Mouse (Mus musculus) intestine, postnatal 0 days (tissue): ENCODE measurements around the gene Tmem205. TPM values are rescaled to one million over a fixed set of nuclear protein-coding genes. Genes with fewer than 3 reads are reported as not detected.

Experiments used
- ATAC-seq: fragments of 200-750 bp; cut with Nextera tagmentation; 2 replicates; pipeline ENCODE4 v1.8.0; 2017; ENCODE audit warnings: mild to moderate bottlenecking, moderate TSS enrichment, moderate library complexity
- H3K27ac ChIP-seq: fragments of 300-500 bp; sonication (generic); 2 replicates; pipeline ENCODE4 v1.5.1; 2014; ENCODE audit warnings: mild to moderate bottlenecking, low read depth, low read length, moderate library complexity
- H3K27me3 ChIP-seq: fragments of 300-500 bp; sonication (generic); replicated peaks from 2 replicates; pipeline ENCODE4 v1.6.1; 2014; ENCODE audit warnings: low read length, mixed read lengths; ENCODE audit not compliant: control insufficient read depth, insufficient read depth
- H3K36me3 ChIP-seq: fragments of 300-500 bp; sonication (generic); 2 replicates; pipeline ENCODE4 v1.6.1; 2014; ENCODE audit warnings: mild to moderate bottlenecking, moderate library complexity; ENCODE audit not compliant: control insufficient read depth, insufficient read depth
- H3K4me1 ChIP-seq: fragments of 300-500 bp; sonication (generic); replicated peaks from 2 replicates; pipeline ENCODE4 v1.6.1; 2014; ENCODE audit warnings: antibody characterized with exemption, low read length, mixed read lengths; ENCODE audit not compliant: control insufficient read depth, insufficient read depth
- H3K4me2 ChIP-seq: fragments of 300-500 bp; sonication (generic); replicated peaks from 2 replicates; pipeline ENCODE4 v1.6.1; 2014; ENCODE audit warnings: low read depth, mild to moderate bottlenecking, moderate library complexity
- H3K4me3 ChIP-seq: fragments of 300-500 bp; sonication (generic); 2 replicates; pipeline ENCODE4 v1.5.1; 2014; ENCODE audit warnings: low read depth, low read length
- H3K9ac ChIP-seq: fragments of 300-500 bp; sonication (generic); 2 replicates; pipeline ENCODE4 v1.6.1; 2014; ENCODE audit warnings: mild to moderate bottlenecking, low read depth, low read length
- H3K9me3 ChIP-seq: fragments of 300-500 bp; sonication (generic); 2 replicates; pipeline ENCODE4 v1.6.1; 2016; ENCODE audit warnings: mixed run types; ENCODE audit not compliant: control insufficient read depth
- CTCF ChIP-seq: sonication (generic); IDR thresholded peaks from 2 replicates; pipeline ENCODE4 v1.5.1; 2016; ENCODE audit warnings: low read depth, mild to moderate bottlenecking, control low read depth, antibody characterized with exemption, moderate library complexity
- WGBS: fragments of 180-500 bp; shearing (Covaris S2); extraction: QIAGEN DNeasy Blood & Tissue Kit; methylation state at CpG from one replicate; pipeline ENCODE4 v1.1.7; 2014; 5-methylcytosine and 5-hydroxymethylcytosine counted together
- polyA plus RNA-seq: library from polyadenylated mRNA; unstranded; fragments of >200 nt; fragmentation: Nextera tagmentation; extraction: Ambion mirVana; gene quantifications from 2 replicates; pipeline ENCODE4 v1.2.1, GENCODE M21; 2015

Tmem205 gene
- polyA plus RNA-seq, 1 experiment from 2014 or later, result 88.2 TPM

- 83% methylated on average over 4 of the region's 4 CpGs for WGBS
- Histone ChIP-seq H3K36me3 (no peaks in the 10 kb centered on the region; the same call in 1 of the 2 replicates), H3K4me1 (no peaks in the 10 kb centered on the region), H3K27me3 (no peaks in the 10 kb centered on the region), H3K4me2 (no peak overlapping the region), H3K27ac (no peak overlapping the region), H3K9me3 (no peaks in the 10 kb centered on the region), H3K4me3 (no peak overlapping the region), H3K9ac (no peak overlapping the region)
- ATAC-seq, result no peak
- TF ChIP-seq CTCF, result no peak
These were observed 11.0 kb upstream of the Tmem205 start for GRCm38 (mm10) chr9:21938234-21938855.

DNA sequence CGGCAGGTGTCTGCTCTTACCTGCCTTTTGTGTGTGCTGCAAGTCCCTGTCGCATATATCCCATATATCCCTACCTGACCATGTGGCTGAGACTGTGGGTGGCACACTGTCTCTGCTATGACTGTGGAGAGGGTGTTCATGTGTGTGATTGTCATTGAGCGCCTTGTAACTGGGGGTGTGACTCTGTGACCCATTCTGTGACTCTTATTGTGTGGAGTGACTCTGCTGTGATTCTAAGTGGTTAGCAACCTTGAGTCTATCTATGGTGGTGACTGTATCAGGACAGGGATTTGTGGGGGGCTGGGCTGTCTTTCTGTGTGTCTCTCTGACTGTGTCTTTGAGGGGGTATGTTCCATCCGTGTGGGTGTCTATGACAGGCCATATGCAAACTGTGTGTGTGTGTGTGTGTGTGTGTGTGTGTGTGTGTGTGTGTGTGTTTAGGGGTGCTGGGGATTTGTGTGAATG is 10.4 kb upstream of the Tmem205 start:
- Histone ChIP-seq H3K4me1 (no peaks in the 10 kb centered on the region), H3K9ac (no peak overlapping the region), H3K27ac (no peak overlapping the region), H3K4me2 (no peak overlapping the region), H3K36me3 (no peaks in the 10 kb centered on the region; the same call in 1 of the 2 replicates), H3K9me3 (no peaks in the 10 kb centered on the region), H3K4me3 (no peak overlapping the region), H3K27me3 (no peaks in the 10 kb centered on the region)
- ATAC-seq, result no peak
- 84% methylated on average over 4 of the region's 4 CpGs for WGBS
- TF ChIP-seq CTCF, result no peak

- Histone ChIP-seq H3K36me3 (no peaks in the 10 kb centered on the region; the same call in 1 of the 2 replicates), H3K9ac (peak within 1 kb of the TSS; percentile 37; the same call in 1 of the 2 replicates), H3K9me3 (no peaks in the 10 kb centered on the region), H3K4me1 (no peaks in the 10 kb centered on the region), H3K4me2 (peak within 1 kb of the TSS; percentile 80), H3K27ac (no peak within 1 kb of the TSS), H3K4me3 (peak within 1 kb of the TSS; percentile 48), H3K27me3 (no peaks in the 10 kb centered on the region)
- peak; percentile 33 for TF ChIP-seq CTCF
- ATAC-seq, result peak; percentile 98
- 1% methylated on average over 43 of the region's 43 CpGs for WGBS
These were observed 9.6 kb upstream of the Tmem205 start, which contains the start of gene Plppr2 for GRCm38 (mm10) chr9:21936692-21937570. TSS of gene Plppr2 (plus strand) at chr9:21937033.

- H3K4me2 ChIP-seq, result no peak overlapping the region
- no peak for TF ChIP-seq CTCF
- no peaks in the 10 kb centered on the region for H3K9me3 ChIP-seq
- no peak overlapping the region for H3K9ac ChIP-seq
- no peak overlapping the region for H3K4me3 ChIP-seq
- H3K36me3 ChIP-seq, result no peaks in the 10 kb centered on the region; the same call in 1 of the 2 replicates
- no peaks in the 10 kb centered on the region for H3K27me3 ChIP-seq
- WGBS, result 85% methylated on average over 7 of the region's 7 CpGs
- H3K27ac ChIP-seq, result no peak overlapping the region
- no peak for ATAC-seq
- no peaks in the 10 kb centered on the region for H3K4me1 ChIP-seq
These were observed 8.2 kb upstream of the Tmem205 start for GRCm38 (mm10) chr9:21935466-21936131.

DNA sequence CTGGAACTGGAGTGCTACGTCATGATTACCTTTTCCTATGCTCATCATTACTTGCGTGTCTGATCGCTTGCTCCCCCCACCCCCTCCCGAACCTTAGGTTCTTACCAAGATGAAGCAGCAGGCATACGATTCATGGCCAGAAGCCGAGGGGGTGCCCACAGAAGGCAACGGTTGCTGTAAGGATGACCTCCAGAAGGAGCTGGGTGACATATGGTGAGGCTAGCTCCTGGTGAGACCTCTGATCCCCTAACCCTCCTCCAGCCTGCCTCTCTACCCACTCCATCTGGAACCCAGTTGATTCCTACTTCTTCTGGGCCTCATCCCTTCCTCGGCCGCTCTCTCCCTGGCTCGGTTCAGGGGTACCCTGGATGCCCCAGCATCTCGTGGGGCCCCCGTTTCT is 6.7 kb upstream of the Tmem205 start:
- H3K4me2 ChIP-seq, result no peak overlapping the region
- no peaks in the 10 kb centered on the region for H3K9me3 ChIP-seq
- ATAC-seq, result no peak
- H3K4me1 ChIP-seq, result no peaks in the 10 kb centered on the region
- H3K36me3 ChIP-seq, result no peaks in the 10 kb centered on the region
- H3K27me3 ChIP-seq, result no peaks in the 10 kb centered on the region
- WGBS, result 92% methylated on average over 12 of the region's 12 CpGs
- no peak overlapping the region for H3K9ac ChIP-seq
- no peak for TF ChIP-seq CTCF
- H3K27ac ChIP-seq, result no peak overlapping the region
- H3K4me3 ChIP-seq, result no peak overlapping the region
